Mouse (Mus musculus): Measurements from ENCODE around the gene Whrn. TPM values are rescaled to one million over a fixed set of nuclear protein-coding genes. Genes with fewer than 3 reads are reported as not detected.

The Whrn gene
- total and polyA plus RNA-seq, 2 experiments, result 0.37 to 0.89 TPM

- Histone ChIP-seq H3K4me1 (ENCODE audit: control insufficient read depth, insufficient read depth, low read length) (no peaks in the 10 kb centered on the region), H3K27ac (replicated peaks; ENCODE audit: insufficient read depth, low read depth, low read length) (no peak overlapping the region), H3K9ac (ENCODE audit: low read depth, low read length) (no peak overlapping the region), H3K79me2 (ENCODE audit: control insufficient read depth, insufficient read depth, low read length) (no peaks in the 10 kb centered on the region), H3K36me3 (ENCODE audit: control insufficient read depth, insufficient read depth, low read length) (no peaks in the 10 kb centered on the region), H3K27me3 (ENCODE audit: control insufficient read depth, insufficient read depth, low read length) (no peaks in the 10 kb centered on the region), H3K4me3 (ENCODE audit: insufficient read depth, low read depth, low read length) (no peak overlapping the region)
- no peak for DNase-seq (ENCODE audit: extremely low read depth, low read depth, low spot score)
- 68% methylated on average over 4 of the region's 4 CpGs for WGBS
- TF ChIP-seq CTCF (IDR thresholded peaks at IDR 0.05; ENCODE audit: low read depth, low read length) (no peak), POLR2A (IDR thresholded peaks at IDR 0.05; ENCODE audit: extremely low read depth, insufficient read depth, low read length) (no peak)
Observed at GRCm38 (mm10) chr4:63537602-63538001, 41.8 kb upstream of the Whrn start.

- Histone ChIP-seq H3K4me3 (ENCODE audit: insufficient read depth, low read depth, low read length) (no peak overlapping the region), H3K9ac (ENCODE audit: low read depth, low read length) (no peak overlapping the region), H3K4me1 (ENCODE audit: control insufficient read depth, insufficient read depth, low read length) (no peaks in the 10 kb centered on the region), H3K27me3 (ENCODE audit: control insufficient read depth, insufficient read depth, low read length) (no peaks in the 10 kb centered on the region), H3K27ac (replicated peaks; ENCODE audit: insufficient read depth, low read depth, low read length) (no peak overlapping the region), H3K79me2 (ENCODE audit: control insufficient read depth, insufficient read depth, low read length) (no peaks in the 10 kb centered on the region), H3K36me3 (ENCODE audit: control insufficient read depth, insufficient read depth, low read length) (no peaks in the 10 kb centered on the region)
- DNase-seq (ENCODE audit: extremely low read depth, low read depth, low spot score), result no peak
- 82% methylated on average over 7 of the region's 7 CpGs for WGBS
- no peak for TF ChIP-seq POLR2A (IDR thresholded peaks at IDR 0.05; ENCODE audit: extremely low read depth, insufficient read depth, low read length)
- no peak for TF ChIP-seq CTCF (IDR thresholded peaks at IDR 0.05; ENCODE audit: low read depth, low read length)
Observed at GRCm38 (mm10) chr4:63530409-63530808, 34.6 kb upstream of the Whrn start.

- no peak overlapping the region for H3K4me3 ChIP-seq (ENCODE audit: insufficient read depth, low read depth, low read length)
- TF ChIP-seq CTCF (IDR thresholded peaks at IDR 0.05; ENCODE audit: low read depth, low read length) (no peak), POLR2A (IDR thresholded peaks at IDR 0.05; ENCODE audit: extremely low read depth, insufficient read depth, low read length) (no peak)
- H3K9ac ChIP-seq (ENCODE audit: low read depth, low read length), result no peak overlapping the region
- no peaks in the 10 kb centered on the region for H3K79me2 ChIP-seq (ENCODE audit: control insufficient read depth, insufficient read depth, low read length)
- H3K36me3 ChIP-seq (ENCODE audit: control insufficient read depth, insufficient read depth, low read length), result no peaks in the 10 kb centered on the region
- DNase-seq (ENCODE audit: extremely low read depth, low read depth, low spot score), result no peak
- WGBS, result 88% methylated on average over 6 of the region's 6 CpGs
- no peaks in the 10 kb centered on the region for H3K27me3 ChIP-seq (ENCODE audit: control insufficient read depth, insufficient read depth, low read length)
- H3K27ac ChIP-seq (replicated peaks; ENCODE audit: insufficient read depth, low read depth, low read length), result no peak overlapping the region
- H3K4me1 ChIP-seq (ENCODE audit: control insufficient read depth, insufficient read depth, low read length), result no peaks in the 10 kb centered on the region
Observed at GRCm38 (mm10) chr4:63528946-63529345, 33.2 kb upstream of the Whrn start.

- WGBS, result 82% methylated on average over 8 of the region's 8 CpGs
- H3K4me3 ChIP-seq (ENCODE audit: insufficient read depth, low read depth, low read length), result no peak overlapping the region
- H3K79me2 ChIP-seq (ENCODE audit: control insufficient read depth, insufficient read depth, low read length), result no peaks in the 10 kb centered on the region
- no peak overlapping the region for H3K9ac ChIP-seq (ENCODE audit: low read depth, low read length)
- no peak for DNase-seq (ENCODE audit: extremely low read depth, low read depth, low spot score)
- H3K27ac ChIP-seq (replicated peaks; ENCODE audit: insufficient read depth, low read depth, low read length), result no peak overlapping the region
- TF ChIP-seq POLR2A (IDR thresholded peaks at IDR 0.05; ENCODE audit: extremely low read depth, insufficient read depth, low read length) (no peak), CTCF (IDR thresholded peaks at IDR 0.05; ENCODE audit: low read depth, low read length) (no peak)
- H3K36me3 ChIP-seq (ENCODE audit: control insufficient read depth, insufficient read depth, low read length), result no peaks in the 10 kb centered on the region
- H3K4me1 ChIP-seq (ENCODE audit: control insufficient read depth, insufficient read depth, low read length), result no peaks in the 10 kb centered on the region
- no peaks in the 10 kb centered on the region for H3K27me3 ChIP-seq (ENCODE audit: control insufficient read depth, insufficient read depth, low read length)
Observed at GRCm38 (mm10) chr4:63525514-63525913, 29.7 kb upstream of the Whrn start.

- TF ChIP-seq POLR2A (IDR thresholded peaks at IDR 0.05; ENCODE audit: extremely low read depth, insufficient read depth, low read length) (no peak), CTCF (IDR thresholded peaks at IDR 0.05; ENCODE audit: low read depth, low read length) (no peak)
- no peak for DNase-seq (ENCODE audit: extremely low read depth, low read depth, low spot score)
- 80% methylated on average over 2 of the region's 2 CpGs for whole genome bisulfite sequencing
- H3K79me2 ChIP-seq (ENCODE audit: control insufficient read depth, insufficient read depth, low read length), result no peaks in the 10 kb centered on the region
- H3K4me3 ChIP-seq (ENCODE audit: insufficient read depth, low read depth, low read length), result no peak overlapping the region
- no peaks in the 10 kb centered on the region for H3K36me3 ChIP-seq (ENCODE audit: control insufficient read depth, insufficient read depth, low read length)
- no peaks in the 10 kb centered on the region for H3K27me3 ChIP-seq (ENCODE audit: control insufficient read depth, insufficient read depth, low read length)
- H3K9ac ChIP-seq (ENCODE audit: low read depth, low read length), result no peak overlapping the region
- H3K4me1 ChIP-seq (ENCODE audit: control insufficient read depth, insufficient read depth, low read length), result no peaks in the 10 kb centered on the region
- H3K27ac ChIP-seq (replicated peaks; ENCODE audit: insufficient read depth, low read depth, low read length), result no peak overlapping the region
Observed at GRCm38 (mm10) chr4:63521813-63522419, 26.1 kb upstream of the Whrn start.

GRCm38 (mm10) chr4:63515021-63515420 is 19.2 kb upstream of the Whrn start:
- no peaks in the 10 kb centered on the region for H3K27me3 ChIP-seq (ENCODE audit: control insufficient read depth, insufficient read depth, low read length)
- H3K36me3 ChIP-seq (ENCODE audit: control insufficient read depth, insufficient read depth, low read length), result no peaks in the 10 kb centered on the region
- H3K9ac ChIP-seq (ENCODE audit: low read depth, low read length), result no peak overlapping the region
- H3K27ac ChIP-seq (replicated peaks; ENCODE audit: insufficient read depth, low read depth, low read length), result no peak overlapping the region
- DNase-seq (ENCODE audit: extremely low read depth, low read depth, low spot score), result no peak
- no peaks in the 10 kb centered on the region for H3K79me2 ChIP-seq (ENCODE audit: control insufficient read depth, insufficient read depth, low read length)
- no peak for TF ChIP-seq POLR2A (IDR thresholded peaks at IDR 0.05; ENCODE audit: extremely low read depth, insufficient read depth, low read length)
- TF ChIP-seq CTCF (IDR thresholded peaks at IDR 0.05; ENCODE audit: low read depth, low read length), result no peak
- H3K4me1 ChIP-seq (ENCODE audit: control insufficient read depth, insufficient read depth, low read length), result no peaks in the 10 kb centered on the region
- H3K4me3 ChIP-seq (ENCODE audit: insufficient read depth, low read depth, low read length), result no peak overlapping the region
- 84% methylated on average over 5 of the region's 5 CpGs for WGBS
